8 mouse cellular contexts compared by ENCODE assay signal in the genomic region with DNA sequence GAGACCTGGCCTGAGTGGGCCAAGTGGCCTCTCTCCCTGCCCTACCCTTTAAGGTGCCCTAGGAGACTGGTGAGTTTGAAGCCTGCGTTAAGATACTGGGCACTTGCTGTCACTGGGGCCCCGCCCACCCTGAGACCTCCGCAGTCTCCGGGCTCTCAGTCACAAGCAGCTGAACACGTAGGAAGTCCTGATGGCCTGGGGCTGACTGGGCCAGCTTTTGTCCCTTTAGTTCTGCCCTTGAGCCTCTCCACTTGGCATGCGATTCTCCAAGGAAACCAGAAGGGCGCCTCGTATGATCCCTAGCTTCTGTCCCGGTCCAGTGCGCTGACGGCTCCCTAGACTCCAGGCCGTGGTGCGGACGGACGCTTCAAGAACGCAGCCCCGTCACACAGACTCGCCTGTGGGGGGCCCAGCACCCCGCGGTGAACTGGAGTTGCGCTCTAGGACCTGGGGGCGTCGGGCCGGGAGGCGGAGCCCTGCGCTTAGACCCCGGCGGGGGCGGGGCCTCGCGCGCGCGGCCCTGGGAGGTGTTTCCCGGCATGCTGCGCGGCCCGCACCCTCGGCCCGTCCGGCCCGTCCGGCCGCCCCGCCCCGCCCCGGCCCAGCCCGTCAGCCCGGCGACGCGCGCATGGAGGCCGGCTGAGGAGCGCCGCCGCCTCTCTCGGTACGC. TPM values are rescaled to one million over a fixed set of nuclear protein-coding genes. Genes with fewer than 3 reads are reported as not detected.
A peak's percentile ranks its signal among the peaks of the same experiment; 100 is the strongest.
DNase-seq lines count a peak whose midpoint lies in the region; ATAC-seq and TF ChIP-seq lines count a peak whose summit lies in the region.

No protein-coding gene starts in this region.

- no peak; the same call in 1 of the 2 replicates for TF ChIP-seq CTCF in left cerebral cortex, adult 2 months (IDR thresholded peaks at IDR 0.05)

- H3K36me3 ChIP-seq in hindbrain, embryonic 14.5 days (replicated peaks; ENCODE audit: control insufficient read depth, insufficient read depth) = peaks cover 10% of the 10 kb centered on the region
- no peaks in the 10 kb centered on the region for H3K36me3 ChIP-seq in macrophage (ENCODE audit: inconsistent target)

- under 1% methylated on average over 47 of the region's 59 CpGs for WGBS in hindbrain, embryonic 14.5 days
- WGBS in macrophage (ENCODE audit: missing documents) = 2% methylated on average over 39 of the region's 59 CpGs

- peak overlapping the region; percentile 91 for H3K4me3 ChIP-seq in hindbrain, embryonic 14.5 days (replicated peaks; ENCODE audit: low read length)
- H3K4me3 ChIP-seq in left cerebral cortex, adult 2 months = peak overlapping the region; percentile 83
- H3K4me3 ChIP-seq in macrophage (ENCODE audit: inconsistent target) = peak overlapping the region; percentile 60

- H3K9ac ChIP-seq in hindbrain, embryonic 14.5 days = peak overlapping the region; percentile 93

- intact Hi-C loops in left cerebral cortex, adult 2 months (cut with DNase I) = loop anchor here (5.0 to 10.0 kb wide), 2 partner anchors 141 to 248 kb away; no protein-coding TSS in a partner anchor

- H3K79me2 ChIP-seq in macrophage (ENCODE audit: inconsistent target) = peaks cover 46% of the 10 kb centered on the region

- H3K4me1 ChIP-seq in hindbrain, embryonic 14.5 days (replicated peaks; ENCODE audit: control insufficient read depth, insufficient read depth, low read length) = peaks cover 35% of the 10 kb centered on the region

- no peaks in the 10 kb centered on the region for H3K9me3 ChIP-seq in hindbrain, embryonic 14.5 days (ENCODE audit: control insufficient read depth, low read length)

- no peaks in the 10 kb centered on the region for H3K27me3 ChIP-seq in hindbrain, embryonic 14.5 days (ENCODE audit: control insufficient read depth, insufficient read depth, low read length)

- H3K4me2 ChIP-seq in hindbrain, embryonic 14.5 days (replicated peaks) = peak overlapping the region; percentile 92

- peak overlapping the region; percentile 90 for H3K27ac ChIP-seq in hindbrain, embryonic 14.5 days
- peak overlapping the region; percentile 94 for H3K27ac ChIP-seq in left cerebral cortex, adult 2 months
- peak overlapping the region; percentile 70 for H3K27ac ChIP-seq in macrophage

- DNase-seq in T-cell, adult 2 months (ENCODE audit: low spot score) = peak; percentile 79
- peak; percentile 92 to 97 for DNase-seq in cerebellum, postnatal 25 days
- peak; percentile 65 for DNase-seq in frontal cortex, postnatal 25 days (ENCODE audit: low spot score in 2 of 2)
- DNase-seq in hindbrain, embryonic 14.5 days (ENCODE audit: low spot score) = peak; percentile 88
- DNase-seq in left cerebral cortex, adult 2 months (ENCODE audit: extremely low spot score in 1 of 2, low spot score in 2 of 2) = peak; percentile 79 to 88
- DNase-seq in retina, postnatal 7 days (ENCODE audit: low read depth, low spot score) = peak; percentile 82
- peak; percentile 84 for DNase-seq in urinary bladder, adult 18-20 months (ENCODE audit: low spot score in 2 of 2)

- ATAC-seq in hindbrain, embryonic 14.5 days (ENCODE audit: low FRiP score) = peak; percentile 91

RNA-seq across cellular contexts. Expression of gene Trabd, which starts 0.7 kb away (rescaled TPM):
- 34.2 and 41.0 TPM in 2 replicates for polyA plus RNA-seq in hindbrain, embryonic 14.5 days (2014; fragmentation: Nextera tagmentation; extraction: Ambion mirVana)
- 10 to 100 TPM; 17.5 to 20.5 TPM for total RNA-seq in left cerebral cortex, adult 2 months (2021)
- total RNA-seq in macrophage (2018; cell fraction: chromatin; rRNA removed) = 10 to 100 TPM; 16.8 to 81.5 (median 49.8) TPM
- 10 to 100 TPM; 17.6 to 40.7 (median 31.6) TPM for total RNA-seq in macrophage (2018; cell fraction: cytosol; rRNA removed)
- 10 to 100 TPM; 20.9 to 60.1 (median 38.5) TPM for total RNA-seq in macrophage (2018; cell fraction: nucleus; rRNA removed)
- polyA plus RNA-seq in macrophage (2018) = 23.0 to 34.3 TPM (median 32.0 TPM) in 3 replicates

RNA-seq across cellular contexts. Expression of gene Selenoo, which starts 13.3 kb away (rescaled TPM):
- 22.2 and 23.0 TPM in 2 replicates for polyA plus RNA-seq in hindbrain, embryonic 14.5 days (2014; fragmentation: Nextera tagmentation; extraction: Ambion mirVana)
- 10 to 100 TPM; 21.1 to 21.3 TPM for total RNA-seq in left cerebral cortex, adult 2 months (2021)
- 10 to 100 TPM; 10.2 to 48.0 (median 30.9) TPM for total RNA-seq in macrophage (2018; cell fraction: chromatin; rRNA removed)
- total RNA-seq in macrophage (2018; cell fraction: cytosol; rRNA removed) = 10 to 100 TPM in 18 of 26 experiments, 1 to 10 TPM in 8; 8.5 to 17.2 (median 11.3) TPM
- 10 to 100 TPM; 10.3 to 39.8 (median 24.3) TPM for total RNA-seq in macrophage (2018; cell fraction: nucleus; rRNA removed)
- polyA plus RNA-seq in macrophage (2018) = 8.4 to 19.1 TPM (median 10.8 TPM) in 3 replicates

RNA-seq across cellular contexts. Expression of gene Panx2, which starts 16.1 kb away (rescaled TPM):
- 8.4 and 8.5 TPM in 2 replicates for polyA plus RNA-seq in hindbrain, embryonic 14.5 days (2014; fragmentation: Nextera tagmentation; extraction: Ambion mirVana)
- 100 to 1,000 TPM in 1 of 2 experiments, 10 to 100 TPM in 1; 99.1 to 121 TPM for total RNA-seq in left cerebral cortex, adult 2 months (2021)
- not detected for total RNA-seq in macrophage (2018; cell fraction: chromatin; rRNA removed)
- not detected for total RNA-seq in macrophage (2018; cell fraction: cytosol; rRNA removed)
- not detected for total RNA-seq in macrophage (2018; cell fraction: nucleus; rRNA removed)
- polyA plus RNA-seq in macrophage (2018) = not detected in 3 replicates

RNA-seq across cellular contexts. Expression of gene Tubgcp6, which starts 47.3 kb away (rescaled TPM):
- 17.2 and 19.1 TPM in 2 replicates for polyA plus RNA-seq in hindbrain, embryonic 14.5 days (2014; fragmentation: Nextera tagmentation; extraction: Ambion mirVana)
- total RNA-seq in left cerebral cortex, adult 2 months (2021) = 10 to 100 TPM; 34.7 to 35.3 TPM
- 10 to 100 TPM in 25 of 26 experiments, 1 to 10 TPM in 1; 8.1 to 64.4 (median 35.2) TPM for total RNA-seq in macrophage (2018; cell fraction: chromatin; rRNA removed)
- total RNA-seq in macrophage (2018; cell fraction: cytosol; rRNA removed) = 10 to 100 TPM in 1 of 26 experiments, 1 to 10 TPM in 25; 3.5 to 10.9 (median 6.4) TPM
- 10 to 100 TPM in 21 of 26 experiments, 1 to 10 TPM in 5; 6.0 to 46.5 (median 19.0) TPM for total RNA-seq in macrophage (2018; cell fraction: nucleus; rRNA removed)
- polyA plus RNA-seq in macrophage (2018) = 4.1 to 8.3 TPM (median 6.3 TPM) in 3 replicates

RNA-seq across cellular contexts. Expression of gene Hdac10, which starts 52.9 kb away (rescaled TPM):
- 17.0 and 19.1 TPM in 2 replicates for polyA plus RNA-seq in hindbrain, embryonic 14.5 days (2014; fragmentation: Nextera tagmentation; extraction: Ambion mirVana)
- total RNA-seq in left cerebral cortex, adult 2 months (2021) = 10 to 100 TPM; 16.8 to 17.3 TPM
- total RNA-seq in macrophage (2018; cell fraction: chromatin; rRNA removed) = 10 to 100 TPM in 24 of 26 experiments, 1 to 10 TPM in 2; 7.6 to 59.0 (median 28.6) TPM
- total RNA-seq in macrophage (2018; cell fraction: cytosol; rRNA removed) = 1 to 10 TPM; 3.4 to 6.7 (median 4.6) TPM
- total RNA-seq in macrophage (2018; cell fraction: nucleus; rRNA removed) = 10 to 100 TPM in 18 of 26 experiments, 1 to 10 TPM in 8; 3.6 to 35.8 (median 16.6) TPM
- polyA plus RNA-seq in macrophage (2018) = 3.9 to 7.2 TPM (median 5.5 TPM) in 3 replicates

Comparison
In these comparisons a context has a peak if more than half of its experiments do, and no peak if none do; other contexts are left out.
1. Peak in every context shown above with its lines: DNase-seq, ATAC-seq, H3K4me3 ChIP-seq and H3K27ac ChIP-seq.